Mouse (Mus musculus) midbrain, embryonic 13.5 days (tissue): ENCODE measurements around the gene E330009J07Rik. TPM values are rescaled to one million over a fixed set of nuclear protein-coding genes. Genes with fewer than 3 reads are reported as not detected.

Experiments used
- ATAC-seq: fragments of 200-750 bp; cut with Nextera tagmentation; 2 replicates; pipeline ENCODE4 v1.8.0; 2017; ENCODE audit warnings: mild to moderate bottlenecking, moderate TSS enrichment, moderate library complexity
- H3K27ac ChIP-seq: fragments of 300-500 bp; sonication (generic); 2 replicates; pipeline ENCODE4 v1.5.1; 2015; ENCODE audit warnings: inconsistent platforms, mild to moderate bottlenecking, moderate library complexity
- H3K27me3 ChIP-seq: fragments of 300-500 bp; sonication (generic); 2 replicates; pipeline ENCODE4 v1.6.1; 2015; ENCODE audit warnings: mild to moderate bottlenecking, inconsistent platforms
- H3K36me3 ChIP-seq: fragments of 300-500 bp; sonication (generic); 2 replicates; pipeline ENCODE4 v1.6.1; 2015; ENCODE audit warnings: mild to moderate bottlenecking, inconsistent platforms
- H3K4me1 ChIP-seq: fragments of 300-500 bp; sonication (generic); replicated peaks from 2 replicates; pipeline ENCODE4 v1.6.1; 2015; ENCODE audit warnings: inconsistent platforms
- H3K4me2 ChIP-seq: fragments of 300-500 bp; sonication (generic); replicated peaks from 2 replicates; pipeline ENCODE4 v1.6.1; 2015; ENCODE audit warnings: moderate library complexity, mild to moderate bottlenecking, inconsistent platforms
- H3K4me3 ChIP-seq: fragments of 300-500 bp; sonication (generic); replicated peaks from 2 replicates; pipeline ENCODE4 v1.5.1; 2015; ENCODE audit warnings: mild to moderate bottlenecking, inconsistent platforms
- H3K9ac ChIP-seq: fragments of 300-500 bp; sonication (generic); replicated peaks from 2 replicates; pipeline ENCODE4 v1.6.1; 2015; ENCODE audit warnings: mild to moderate bottlenecking, inconsistent platforms
- H3K9me3 ChIP-seq: fragments of 300-500 bp; sonication (generic); 2 replicates; pipeline ENCODE4 v1.6.1; 2016; ENCODE audit warnings: mild to moderate bottlenecking, inconsistent platforms
- WGBS: fragments of 180-500 bp; shearing (Covaris S2); methylation state at CpG from one replicate; pipeline ENCODE4 v1.1.7; 2015; 5-methylcytosine and 5-hydroxymethylcytosine counted together
- polyA plus RNA-seq: library from polyadenylated mRNA; unstranded; fragments of >200 nt; fragmentation: Nextera tagmentation; extraction: Ambion mirVana; gene quantifications from 2 replicates; pipeline ENCODE4 v1.2.1, GENCODE M21; 2015

Gene E330009J07Rik
- polyA plus RNA-seq = 14.2 and 14.3 TPM in 2 replicates

- WGBS = under 1% methylated on average over 36 of the region's 38 CpGs
- peak within 1 kb of the TSS; percentile 79 for H3K4me3 ChIP-seq
Measured at GRCm38 (mm10) chr6:40436047-40436483, at the start of gene E330009J07Rik. Gene E330009J07Rik, minus strand, starts transcription at chr6:40436135.

GRCm38 (mm10) chr6:40482318-40482717 is 46.4 kb upstream of the E330009J07Rik start:
- Histone ChIP-seq H3K27ac (no peak overlapping the region), H3K4me3 (no peak overlapping the region), H3K4me1 (no peaks in the 10 kb centered on the region), H3K27me3 (no peaks in the 10 kb centered on the region), H3K9me3 (no peaks in the 10 kb centered on the region), H3K9ac (no peak overlapping the region), H3K4me2 (no peak overlapping the region), H3K36me3 (peaks cover 57% of the 10 kb centered on the region)
- no peak for ATAC-seq
- WGBS = 92% methylated on average over 5 of the region's 5 CpGs

More at GRCm38 (mm10) chr6:40436047-40436483, at the start of gene E330009J07Rik:
- peaks cover 31% of the 10 kb centered on the region for H3K4me1 ChIP-seq
- peak within 1 kb of the TSS; percentile 91 for H3K9ac ChIP-seq
- H3K4me2 ChIP-seq = peak within 1 kb of the TSS; percentile 83
- H3K36me3 ChIP-seq = no peaks in the 10 kb centered on the region
- ATAC-seq = peak; percentile 93
- peaks cover 18% of the 10 kb centered on the region for H3K27me3 ChIP-seq
- no peaks in the 10 kb centered on the region for H3K9me3 ChIP-seq
- H3K27ac ChIP-seq = peak within 1 kb of the TSS; percentile 91

- Histone ChIP-seq H3K36me3 (peaks cover 69% of the 10 kb centered on the region), H3K4me1 (no peaks in the 10 kb centered on the region), H3K27ac (no peak overlapping the region), H3K9me3 (no peaks in the 10 kb centered on the region), H3K27me3 (no peaks in the 10 kb centered on the region), H3K4me3 (no peak overlapping the region), H3K9ac (no peak overlapping the region), H3K4me2 (no peak overlapping the region)
- WGBS = 96% methylated on average over 1 of the region's 1 CpGs
- no peak for ATAC-seq
Measured at GRCm38 (mm10) chr6:40479705-40480104, 43.8 kb upstream of the E330009J07Rik start.

DNA sequence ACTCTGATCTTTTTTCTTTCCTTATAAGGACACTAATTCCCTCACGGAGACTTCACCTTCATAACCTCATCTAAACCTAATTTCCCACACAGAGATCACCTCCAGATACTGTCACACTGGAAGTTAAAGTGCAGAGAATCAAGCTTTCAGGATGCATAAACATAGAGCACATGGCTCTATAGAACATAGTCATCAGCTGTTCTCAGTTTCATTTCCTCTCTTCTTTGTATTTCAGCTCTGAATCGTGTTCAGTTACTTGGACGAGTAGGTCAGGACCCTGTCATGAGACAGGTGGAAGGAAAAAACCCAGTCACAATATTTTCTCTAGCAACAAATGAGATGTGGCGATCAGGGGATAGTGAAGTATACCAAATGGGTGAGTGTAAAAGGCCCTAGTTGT is 40.2 kb upstream of the E330009J07Rik start:
- peaks cover 19% of the 10 kb centered on the region for H3K4me1 ChIP-seq
- H3K4me2 ChIP-seq = no peak overlapping the region
- no peak overlapping the region for H3K4me3 ChIP-seq
- 94% methylated on average over 4 of the region's 4 CpGs for WGBS
- no peak overlapping the region for H3K27ac ChIP-seq
- peaks cover 51% of the 10 kb centered on the region for H3K36me3 ChIP-seq
- no peaks in the 10 kb centered on the region for H3K27me3 ChIP-seq
- H3K9ac ChIP-seq = no peak overlapping the region
- no peak for ATAC-seq
- H3K9me3 ChIP-seq = no peaks in the 10 kb centered on the region

DNA sequence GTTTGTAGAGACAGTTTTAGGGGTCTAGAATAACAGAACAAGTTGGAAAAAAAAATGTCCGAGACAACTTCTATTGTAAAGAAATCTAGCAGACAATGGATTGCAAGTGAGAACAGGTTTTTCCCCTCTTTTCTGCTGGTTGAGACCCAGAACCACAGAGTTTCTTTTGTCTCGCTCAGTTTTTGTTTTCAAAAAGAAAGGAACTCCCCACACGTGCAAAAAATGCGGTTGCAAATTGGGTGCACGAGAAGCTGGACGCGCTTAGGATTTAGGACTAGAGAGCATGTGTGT is 35.7 kb upstream of the E330009J07Rik start:
- peak; percentile 21 for ATAC-seq
- no peaks in the 10 kb centered on the region for H3K27me3 ChIP-seq
- peaks cover 21% of the 10 kb centered on the region for H3K4me1 ChIP-seq
- peak overlapping the region; percentile 78 for H3K4me3 ChIP-seq
- peaks cover 27% of the 10 kb centered on the region for H3K36me3 ChIP-seq
- WGBS = under 1% methylated on average over 7 of the region's 7 CpGs
- H3K27ac ChIP-seq = peak overlapping the region; percentile 94
- H3K9ac ChIP-seq = peak overlapping the region; percentile 86
- peak overlapping the region; percentile 71 for H3K4me2 ChIP-seq
- no peaks in the 10 kb centered on the region for H3K9me3 ChIP-seq

- peak; percentile 98 for ATAC-seq
- peak within 1 kb of the TSS; percentile 86 for H3K9ac ChIP-seq
- peak within 1 kb of the TSS; percentile 78 for H3K4me3 ChIP-seq
- H3K9me3 ChIP-seq = no peaks in the 10 kb centered on the region
- under 1% methylated on average over 54 of the region's 54 CpGs for WGBS
- H3K36me3 ChIP-seq = peaks cover 24% of the 10 kb centered on the region
- H3K4me1 ChIP-seq = peaks cover 21% of the 10 kb centered on the region
- H3K4me2 ChIP-seq = peak within 1 kb of the TSS; percentile 71
- H3K27ac ChIP-seq = peak within 1 kb of the TSS; percentile 94
- no peaks in the 10 kb centered on the region for H3K27me3 ChIP-seq
Measured at GRCm38 (mm10) chr6:40470916-40471719, 35.2 kb upstream of the E330009J07Rik start, which contains the start of gene Ssbp1. Gene Ssbp1, plus strand, starts transcription at chr6:40471352.

GRCm38 (mm10) chr6:40465710-40466109 is 29.8 kb upstream of the E330009J07Rik start:
- Histone ChIP-seq H3K27me3 (0 out of 2 replicates have a peak, but pooled peaks cover 6% of the 10 kb centered on the region), H3K27ac (no peak overlapping the region), H3K4me1 (0 out of 2 replicates have a peak, but pooled peaks cover 2% of the 10 kb centered on the region), H3K4me3 (no peak overlapping the region), H3K36me3 (no peaks in the 10 kb centered on the region), H3K9ac (no peak overlapping the region), H3K4me2 (no peak overlapping the region), H3K9me3 (no peaks in the 10 kb centered on the region)
- 53% methylated on average over 6 of the region's 6 CpGs for WGBS
- no peak for ATAC-seq

DNA sequence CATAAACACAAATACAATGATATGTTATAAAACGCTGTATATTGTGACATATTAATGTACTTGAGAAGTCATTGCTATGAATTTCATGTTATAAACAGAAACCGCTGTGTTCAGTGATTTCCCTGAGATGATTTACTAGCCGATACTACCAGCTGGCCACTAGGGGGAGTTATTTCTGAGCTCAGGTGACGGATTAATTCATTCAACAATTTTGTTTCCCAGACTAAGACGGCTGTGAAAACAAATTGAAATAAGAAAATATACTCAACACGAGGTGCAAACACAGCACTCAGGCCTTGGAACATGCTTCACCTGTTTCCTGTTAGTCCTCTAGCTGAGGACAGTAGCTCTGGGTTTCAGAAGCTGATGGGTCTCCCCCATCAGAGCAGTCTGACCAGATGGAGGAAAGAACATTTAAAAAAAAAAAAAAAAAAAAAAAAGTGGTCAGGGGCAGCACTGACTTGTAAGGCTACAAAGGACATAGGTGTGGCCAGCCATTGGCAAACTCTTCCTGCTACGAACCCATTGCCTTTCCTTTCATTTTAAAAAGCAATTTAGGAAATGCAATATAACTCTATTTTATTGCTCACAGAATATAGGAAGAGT is 18.6 kb upstream of the E330009J07Rik start:
- Histone ChIP-seq H3K4me2 (no peak overlapping the region), H3K9me3 (no peaks in the 10 kb centered on the region), H3K27ac (no peak overlapping the region), H3K4me3 (no peak overlapping the region), H3K27me3 (0 out of 2 replicates have a peak, but pooled peaks cover under 1% of the 10 kb centered on the region), H3K9ac (no peak overlapping the region), H3K36me3 (no peaks in the 10 kb centered on the region), H3K4me1 (no peaks in the 10 kb centered on the region)
- ATAC-seq = no peak
- WGBS = 21% methylated on average over 7 of the region's 7 CpGs

DNA sequence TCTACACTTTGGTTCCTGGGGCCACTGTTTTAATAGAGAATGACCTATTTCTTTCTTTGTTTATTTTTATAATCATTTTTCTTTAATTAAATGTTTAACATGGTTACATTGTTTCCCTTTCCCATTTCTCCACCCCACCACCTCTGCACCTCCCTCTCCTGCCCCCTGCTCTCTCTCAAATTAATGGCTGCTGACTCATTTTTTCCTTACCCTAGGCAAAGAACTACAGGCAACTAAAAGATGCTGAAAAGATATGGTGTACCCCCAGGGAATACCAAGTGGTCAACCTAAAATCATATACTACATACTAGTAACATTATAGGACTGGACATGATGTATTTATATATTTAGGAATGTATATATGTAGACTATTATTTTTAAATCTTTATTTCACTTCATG is 12.7 kb upstream of the E330009J07Rik start:
- H3K27me3 ChIP-seq = no peaks in the 10 kb centered on the region
- no peak overlapping the region for H3K27ac ChIP-seq
- H3K9me3 ChIP-seq = no peaks in the 10 kb centered on the region
- H3K4me1 ChIP-seq = no peaks in the 10 kb centered on the region
- no peak overlapping the region for H3K4me3 ChIP-seq
- H3K36me3 ChIP-seq = no peaks in the 10 kb centered on the region
- no peak overlapping the region for H3K9ac ChIP-seq
- no peak for ATAC-seq
- no peak overlapping the region for H3K4me2 ChIP-seq

DNA sequence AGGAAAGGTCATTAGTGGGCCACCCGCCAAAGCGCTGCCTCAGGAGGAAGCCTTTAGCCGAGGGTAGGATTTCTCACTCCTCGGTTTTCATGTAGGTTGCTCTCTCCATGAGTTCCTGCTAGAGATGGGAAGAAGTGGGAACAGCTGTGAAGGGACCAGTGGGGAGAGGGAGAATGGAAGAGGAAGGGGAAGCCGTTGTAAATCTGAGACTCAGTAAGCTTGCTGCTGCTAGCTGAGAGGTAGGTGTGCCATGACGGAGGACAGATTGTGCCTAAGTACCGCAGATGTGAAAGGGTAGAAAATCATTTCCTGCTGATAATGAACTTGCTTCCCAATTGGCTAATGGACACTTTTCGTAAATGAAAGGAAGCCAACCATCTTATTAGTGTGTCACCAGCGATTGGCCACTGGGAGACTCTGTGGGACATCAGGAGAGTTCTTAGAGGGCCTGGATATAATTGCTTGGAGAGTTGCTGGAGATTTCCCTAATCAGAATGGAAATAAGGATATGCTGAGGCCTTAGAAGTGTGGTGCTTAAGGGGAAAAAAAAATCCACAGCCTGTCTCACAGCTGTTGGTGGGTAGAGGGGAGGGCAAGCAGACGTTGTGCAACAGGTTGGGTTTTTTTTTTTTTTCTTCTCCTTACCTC is 7.5 kb upstream of the E330009J07Rik start:
- Histone ChIP-seq H3K9ac (no peak overlapping the region), H3K9me3 (no peaks in the 10 kb centered on the region), H3K4me3 (no peak overlapping the region), H3K4me1 (no peaks in the 10 kb centered on the region), H3K27ac (no peak overlapping the region), H3K27me3 (peaks cover 6% of the 10 kb centered on the region), H3K36me3 (no peaks in the 10 kb centered on the region), H3K4me2 (no peak overlapping the region)
- WGBS = 45% methylated on average over 10 of the region's 10 CpGs
- peak; percentile 58 for ATAC-seq

DNA sequence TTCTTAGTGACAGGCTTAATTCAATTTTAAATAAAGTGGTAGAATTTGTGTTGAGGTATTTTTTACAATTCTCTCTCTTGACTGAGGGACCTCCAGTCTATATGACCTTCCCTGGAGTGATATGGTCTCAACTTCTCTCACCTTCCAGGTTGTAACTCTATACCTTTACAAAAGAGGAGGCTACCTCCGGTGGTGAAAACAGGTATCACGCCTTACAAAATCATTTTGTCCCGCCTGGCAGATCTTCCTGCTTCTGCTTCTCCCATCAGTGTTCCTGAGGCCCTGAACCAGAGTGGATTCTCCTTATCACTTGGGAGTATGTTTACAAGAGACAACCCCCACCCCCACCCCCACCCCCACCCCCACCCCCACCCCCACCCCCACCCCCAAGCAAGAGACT is 5.8 kb upstream of the E330009J07Rik start:
- Histone ChIP-seq H3K27me3 (peaks cover 18% of the 10 kb centered on the region), H3K4me1 (no peaks in the 10 kb centered on the region), H3K9me3 (no peaks in the 10 kb centered on the region), H3K27ac (no peak overlapping the region), H3K4me2 (no peak overlapping the region), H3K9ac (no peak overlapping the region), H3K36me3 (no peaks in the 10 kb centered on the region), H3K4me3 (no peak overlapping the region)
- WGBS = 40% methylated on average over 3 of the region's 3 CpGs
- no peak for ATAC-seq

- WGBS = 71% methylated on average over 3 of the region's 3 CpGs
- Histone ChIP-seq H3K4me2 (no peak overlapping the region), H3K4me1 (0 out of 2 replicates have a peak, but pooled peaks cover 4% of the 10 kb centered on the region), H3K36me3 (no peaks in the 10 kb centered on the region), H3K9me3 (no peaks in the 10 kb centered on the region), H3K4me3 (no peak overlapping the region), H3K9ac (no peak overlapping the region), H3K27me3 (peaks cover 18% of the 10 kb centered on the region), H3K27ac (no peak overlapping the region)
- no peak for ATAC-seq
Measured at GRCm38 (mm10) chr6:40441276-40441675, 5.3 kb upstream of the E330009J07Rik start.
